Mouse (Mus musculus): ENCODE data around the gene Lamtor4.

- no peak for TF ChIP-seq SRF (IDR thresholded peaks at IDR 0.05; ENCODE audit: control insufficient read depth, insufficient read length, low read depth)
- TF ChIP-seq CEBPB (IDR thresholded peaks at IDR 0.05; ENCODE audit: insufficient read depth, poor library complexity, severe bottlenecking) = no peak
- TF ChIP-seq E2F4 (IDR thresholded peaks at IDR 0.05; ENCODE audit: insufficient read depth) = no peak
- TF ChIP-seq REST (IDR thresholded peaks at IDR 0.05; ENCODE audit: insufficient read depth, insufficient read length) = no peak
- TF ChIP-seq POLR2A (IDR thresholded peaks at IDR 0.05; ENCODE audit: insufficient read length, low read depth) = no peak
- no peak for TF ChIP-seq USF1 (IDR thresholded peaks at IDR 0.05; ENCODE audit: low read depth)
- no peak for TF ChIP-seq MAX (IDR thresholded peaks at IDR 0.05; ENCODE audit: low read depth)
- TF ChIP-seq POLR2AphosphoS2 (IDR thresholded peaks at IDR 0.05; ENCODE audit: insufficient read length, low read depth) = no peak
- no peak for TF ChIP-seq TCF12 (IDR thresholded peaks at IDR 0.05; ENCODE audit: insufficient read depth, poor library complexity, severe bottlenecking)
- no peak for TF ChIP-seq MYOG (IDR thresholded peaks at IDR 0.05; ENCODE audit: control insufficient read depth in 1 of 3, insufficient read depth in 1 of 3, insufficient read length in 2 of 3, low read depth in 2 of 3)
Observed at GRCm38 (mm10) chr5:138207873-138208272, 47.4 kb upstream of the Lamtor4 start.

Data from myocyte (in vitro differentiated cells).